Mouse (Mus musculus): ENCODE results near the gene Daxx. TPM values are rescaled to one million over a fixed set of nuclear protein-coding genes. Genes with fewer than 3 reads are reported as not detected.
"Not testable (repeated sequence)": the region's sequence is repeated elsewhere in the genome, so short reads cannot be mapped to it uniquely, and the experiment has no call there.

Daxx gene
- polyA plus RNA-seq, 1 experiment from 2014 or later = 92.2 TPM

DNA sequence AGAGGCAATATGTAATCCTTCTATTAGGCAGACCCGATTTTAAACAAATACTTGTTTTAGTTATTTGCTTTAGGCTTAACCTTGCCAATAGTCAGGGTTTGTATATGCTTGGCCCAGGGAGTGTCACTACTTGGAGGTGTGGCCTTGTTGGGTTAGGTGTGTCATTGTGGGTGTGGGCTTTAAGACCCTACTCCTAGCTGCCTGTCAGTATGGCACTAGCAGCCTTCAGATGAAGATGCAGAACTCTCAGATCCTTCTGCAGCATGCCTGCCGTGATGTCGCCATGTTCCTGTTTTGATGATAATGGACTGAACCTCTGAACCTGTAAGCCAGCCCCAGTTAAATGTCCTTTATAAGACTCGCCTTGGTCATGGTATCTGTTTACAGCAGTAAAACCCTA lies 16.2 kb upstream of the Daxx start:
- H3K27me3 ChIP-seq (ENCODE audit: low read depth, poor library complexity, severe bottlenecking); H3K9me3 ChIP-seq (replicated peaks); H3K4me3 ChIP-seq; H3K27ac ChIP-seq; DNase-seq (ENCODE audit: low spot score); H3K36me3 ChIP-seq: not testable (repeated sequence)
- peaks cover 12% of the 10 kb centered on the region for H3K4me1 ChIP-seq
- 82% methylated on average over 4 of the region's 4 CpGs for WGBS

DNA sequence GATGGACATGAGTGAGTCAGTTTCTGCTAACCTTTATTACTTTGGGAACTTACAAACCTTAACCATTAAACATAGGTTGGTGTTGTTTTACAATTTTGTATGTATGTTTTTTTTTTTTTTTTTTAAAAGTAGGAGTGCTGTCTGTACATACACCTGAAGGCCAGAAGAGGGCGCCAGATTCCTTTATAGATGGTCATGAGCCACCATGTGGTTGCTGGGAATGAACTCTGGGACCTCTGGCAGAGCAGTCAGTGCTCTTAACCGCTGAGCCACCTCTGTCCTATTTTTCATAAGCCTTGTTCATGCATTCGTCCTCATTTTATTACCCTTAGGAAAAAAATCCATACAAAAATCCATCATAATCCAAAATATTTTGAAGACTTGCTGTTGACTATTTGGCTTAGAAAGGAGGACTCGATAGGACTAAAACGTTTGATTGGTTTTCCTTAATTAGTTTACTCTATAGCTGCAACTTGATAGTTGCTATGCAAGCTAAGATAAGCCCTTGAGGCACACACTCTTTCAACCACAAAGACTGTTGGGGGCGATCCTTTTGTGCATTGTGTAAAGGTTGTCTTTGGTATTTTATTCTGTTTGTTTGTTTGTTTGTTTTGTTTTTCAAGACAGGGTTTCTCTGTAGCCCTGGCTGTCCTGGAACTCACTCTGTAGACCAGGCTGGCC lies 12.0 kb upstream of the Daxx start:
- WGBS = 45% methylated on average over 6 of the region's 6 CpGs
- Histone ChIP-seq H3K27me3 (ENCODE audit: low read depth, poor library complexity, severe bottlenecking) (no peaks in the 10 kb centered on the region), H3K36me3 (no peaks in the 10 kb centered on the region), H3K4me3 (no peak overlapping the region), H3K27ac (no peak overlapping the region), H3K9me3 (replicated peaks) (no peaks in the 10 kb centered on the region), H3K4me1 (no peaks in the 10 kb centered on the region)
- DNase-seq (ENCODE audit: low spot score) = peak; percentile 71

DNA sequence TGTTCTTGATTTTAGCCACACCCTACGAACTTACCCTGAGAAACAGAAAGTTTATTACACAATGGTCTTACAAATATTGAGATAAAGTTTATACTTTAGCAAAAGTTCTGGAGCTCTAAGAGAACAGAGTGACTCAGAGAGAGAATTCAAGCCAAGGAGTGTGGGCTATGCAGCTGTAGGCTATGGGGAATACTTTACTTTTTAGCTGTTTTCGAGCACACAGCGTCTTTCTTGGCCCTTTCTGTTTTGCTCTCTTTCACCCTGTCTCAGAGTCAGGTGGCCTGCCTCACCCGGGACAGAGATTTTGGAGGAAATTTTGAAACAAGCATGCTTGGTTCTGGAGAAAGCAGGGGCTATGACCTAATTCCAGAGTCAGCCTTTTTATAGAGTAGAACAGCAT lies 11.0 kb upstream of the Daxx start:
- not testable (repeated sequence) for H3K4me3 ChIP-seq; H3K36me3 ChIP-seq; H3K27ac ChIP-seq; H3K9me3 ChIP-seq (replicated peaks); H3K4me1 ChIP-seq; DNase-seq (ENCODE audit: low spot score); H3K27me3 ChIP-seq (ENCODE audit: low read depth, poor library complexity, severe bottlenecking)
- WGBS = 90% methylated on average over 4 of the region's 4 CpGs

DNA sequence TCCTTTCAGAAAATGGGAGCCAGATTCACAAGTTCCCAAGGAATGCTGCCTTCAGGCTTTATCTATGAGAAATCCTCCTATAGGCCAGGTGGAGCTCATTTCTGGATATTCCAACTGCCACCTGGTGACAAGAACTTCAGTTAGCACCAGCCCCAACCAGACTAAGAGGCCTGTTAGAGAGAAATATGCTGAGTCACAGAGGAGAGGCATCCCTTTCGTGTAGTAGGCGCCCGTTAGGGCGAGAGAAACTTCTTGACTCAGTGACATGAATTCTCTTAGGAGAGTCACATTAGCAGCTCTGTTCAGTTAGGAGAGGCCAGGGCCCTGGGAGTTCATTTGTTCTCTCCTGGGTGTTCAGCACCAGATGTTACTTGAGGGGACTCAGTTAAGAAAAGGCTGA lies 9.6 kb upstream of the Daxx start:
- WGBS = 79% methylated on average over 4 of the region's 4 CpGs

DNA sequence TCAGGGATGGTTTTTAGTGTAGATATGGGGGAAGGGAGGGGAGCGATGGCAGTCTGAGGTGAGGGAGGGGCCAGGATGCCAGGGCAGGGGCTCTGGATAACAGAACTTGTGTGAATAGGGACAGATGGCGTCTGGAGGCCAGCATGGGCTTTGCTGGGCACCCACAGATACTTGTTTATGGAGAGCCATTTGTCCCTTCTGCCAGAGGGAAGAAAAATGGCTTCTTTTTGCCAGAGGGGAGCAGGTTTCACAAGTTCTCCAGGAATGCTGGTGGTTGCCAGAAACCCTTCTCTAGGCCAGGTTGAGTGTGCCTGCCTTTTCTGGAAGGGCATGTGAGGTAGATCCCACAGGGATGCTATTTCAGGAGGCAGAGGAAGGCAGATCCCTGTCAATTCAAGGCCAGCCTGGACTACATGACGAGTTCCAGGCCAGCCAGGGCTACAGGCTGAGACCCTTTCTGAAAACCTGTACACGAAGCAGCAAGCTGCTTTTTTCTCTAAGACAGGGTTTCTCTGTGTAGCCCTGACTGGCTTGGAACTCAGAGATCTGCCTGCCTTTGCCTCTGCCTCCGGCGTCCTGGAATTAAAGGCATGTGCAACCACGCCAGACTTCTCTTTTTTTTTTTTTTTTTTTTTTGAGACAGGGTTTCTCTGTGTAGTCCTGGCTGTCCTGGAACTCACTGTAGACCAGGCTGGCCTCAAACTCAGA lies 8.8 kb upstream of the Daxx start:
- H3K36me3 ChIP-seq = no peaks in the 10 kb centered on the region
- H3K9me3 ChIP-seq (replicated peaks) = no peaks in the 10 kb centered on the region
- H3K27ac ChIP-seq = no peak overlapping the region
- no peak for DNase-seq (ENCODE audit: low spot score)
- H3K4me1 ChIP-seq = 0 out of 2 replicates have a peak, but pooled peaks cover 4% of the 10 kb centered on the region
- WGBS = 68% methylated on average over 7 of the region's 7 CpGs
- no peak overlapping the region for H3K4me3 ChIP-seq
- H3K27me3 ChIP-seq (ENCODE audit: low read depth, poor library complexity, severe bottlenecking) = no peaks in the 10 kb centered on the region

More for the DNA sequence above, 9.6 kb upstream of the Daxx start:
- Histone ChIP-seq H3K27me3 (ENCODE audit: low read depth, poor library complexity, severe bottlenecking) (no peaks in the 10 kb centered on the region), H3K4me3 (no peak overlapping the region), H3K4me1 (no peaks in the 10 kb centered on the region), H3K36me3 (no peaks in the 10 kb centered on the region), H3K27ac (no peak overlapping the region), H3K9me3 (replicated peaks) (no peaks in the 10 kb centered on the region)
- DNase-seq (ENCODE audit: low spot score) = no peak

DNA sequence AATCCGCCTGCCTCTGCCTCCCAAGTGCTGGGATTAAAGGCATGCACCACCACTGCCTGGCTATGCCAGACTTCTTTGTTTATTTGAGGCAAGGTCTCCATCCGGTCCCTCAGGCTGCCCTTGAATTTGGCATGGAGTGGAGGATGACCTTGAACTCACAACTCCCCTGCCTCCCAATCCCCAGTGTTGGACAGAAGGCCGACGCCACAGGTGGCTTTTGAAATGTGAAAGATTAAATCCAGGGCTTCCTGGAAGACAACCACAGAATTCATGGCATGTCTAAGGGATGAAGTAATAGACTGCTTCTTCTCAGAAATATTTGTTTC lies 8.3 kb upstream of the Daxx start:
- no peaks in the 10 kb centered on the region for H3K9me3 ChIP-seq (replicated peaks)
- 0 out of 2 replicates have a peak, but pooled peaks cover 4% of the 10 kb centered on the region for H3K4me1 ChIP-seq
- no peaks in the 10 kb centered on the region for H3K27me3 ChIP-seq (ENCODE audit: low read depth, poor library complexity, severe bottlenecking)
- H3K4me3 ChIP-seq = no peak overlapping the region
- H3K27ac ChIP-seq = no peak overlapping the region
- WGBS = 90% methylated on average over 4 of the region's 4 CpGs
- DNase-seq (ENCODE audit: low spot score) = no peak
- no peaks in the 10 kb centered on the region for H3K36me3 ChIP-seq

DNA sequence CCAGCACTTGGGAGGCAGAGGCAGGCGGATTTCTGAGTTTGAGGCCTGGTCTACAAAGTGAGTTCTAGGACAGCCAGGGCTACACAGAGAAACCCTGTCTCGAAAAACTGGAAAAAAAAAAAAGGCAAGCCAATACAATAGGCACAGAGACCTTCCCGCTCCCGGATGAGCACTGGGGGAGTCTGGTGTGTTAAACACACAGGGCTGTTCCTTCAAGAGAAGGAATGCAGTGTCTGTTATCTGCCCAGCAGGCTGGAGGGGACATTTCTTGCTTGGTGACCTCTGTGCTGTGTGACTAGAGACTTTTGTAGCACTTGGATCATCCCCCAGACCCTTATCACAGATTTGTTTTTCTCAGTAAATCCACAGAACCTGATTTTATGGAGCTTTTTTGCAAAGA lies 7.6 kb upstream of the Daxx start:
- WGBS = 74% methylated on average over 4 of the region's 4 CpGs
- 0 out of 2 replicates have a peak, but pooled peaks cover 4% of the 10 kb centered on the region for H3K4me1 ChIP-seq

DNA sequence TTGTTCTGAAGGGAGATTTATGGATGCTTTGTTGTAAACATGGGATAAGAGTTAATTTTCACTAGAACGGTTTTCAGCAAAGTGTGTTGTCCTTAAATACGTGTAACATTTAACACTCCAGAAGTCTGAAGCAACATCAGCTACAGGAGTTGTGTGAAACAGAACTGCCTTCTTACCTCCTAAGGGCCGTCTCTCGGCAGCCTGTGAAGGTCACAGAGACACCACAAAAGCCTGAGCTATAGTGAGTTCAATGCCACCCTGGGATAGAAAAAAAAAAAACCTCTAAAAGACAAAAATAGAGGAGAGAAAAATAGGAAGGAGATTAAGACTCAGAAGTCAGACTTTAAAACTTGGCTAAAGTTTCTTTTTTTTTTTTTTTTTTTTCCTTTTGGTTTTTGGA lies 7.1 kb upstream of the Daxx start:
- WGBS = 41% methylated on average over 4 of the region's 4 CpGs
- no peak overlapping the region for H3K4me3 ChIP-seq
- no peak for DNase-seq (ENCODE audit: low spot score)
- no peaks in the 10 kb centered on the region for H3K9me3 ChIP-seq (replicated peaks)
- H3K36me3 ChIP-seq = no peaks in the 10 kb centered on the region
- 0 out of 2 replicates have a peak, but pooled peaks cover 4% of the 10 kb centered on the region for H3K4me1 ChIP-seq
- no peaks in the 10 kb centered on the region for H3K27me3 ChIP-seq (ENCODE audit: low read depth, poor library complexity, severe bottlenecking)
- no peak overlapping the region for H3K27ac ChIP-seq

More for the DNA sequence above, 7.6 kb upstream of the Daxx start:
- Histone ChIP-seq H3K36me3 (no peaks in the 10 kb centered on the region), H3K9me3 (replicated peaks) (no peaks in the 10 kb centered on the region), H3K27me3 (ENCODE audit: low read depth, poor library complexity, severe bottlenecking) (no peaks in the 10 kb centered on the region), H3K27ac (no peak overlapping the region), H3K4me3 (no peak overlapping the region)
- no peak for DNase-seq (ENCODE audit: low spot score)

DNA sequence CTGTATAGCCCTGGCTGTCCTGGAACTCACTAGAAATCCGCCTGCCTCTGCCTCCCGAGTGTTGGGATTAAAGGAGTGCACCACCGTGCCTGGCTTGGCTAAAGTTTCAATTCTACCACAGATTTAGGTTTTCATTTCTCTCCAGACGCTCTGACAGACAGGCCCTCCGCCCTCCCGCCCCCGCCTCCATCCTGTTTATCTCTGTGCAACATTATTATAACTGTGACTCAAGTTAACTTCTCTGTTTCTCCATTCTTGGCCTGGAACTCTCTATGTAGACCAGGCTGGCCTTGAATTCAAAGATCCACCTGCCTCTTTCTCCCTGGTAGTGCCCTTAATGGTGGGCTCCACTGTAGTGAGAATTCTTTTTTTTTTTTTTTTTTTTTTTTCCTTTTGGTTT lies 6.7 kb upstream of the Daxx start:
- 86% methylated on average over 7 of the region's 7 CpGs for WGBS
- H3K27ac ChIP-seq = no peak overlapping the region
- H3K9me3 ChIP-seq (replicated peaks) = no peaks in the 10 kb centered on the region
- 0 out of 2 replicates have a peak, but pooled peaks cover 4% of the 10 kb centered on the region for H3K4me1 ChIP-seq
- no peaks in the 10 kb centered on the region for H3K27me3 ChIP-seq (ENCODE audit: low read depth, poor library complexity, severe bottlenecking)
- no peak for DNase-seq (ENCODE audit: low spot score)
- H3K4me3 ChIP-seq = no peak overlapping the region
- no peaks in the 10 kb centered on the region for H3K36me3 ChIP-seq

DNA sequence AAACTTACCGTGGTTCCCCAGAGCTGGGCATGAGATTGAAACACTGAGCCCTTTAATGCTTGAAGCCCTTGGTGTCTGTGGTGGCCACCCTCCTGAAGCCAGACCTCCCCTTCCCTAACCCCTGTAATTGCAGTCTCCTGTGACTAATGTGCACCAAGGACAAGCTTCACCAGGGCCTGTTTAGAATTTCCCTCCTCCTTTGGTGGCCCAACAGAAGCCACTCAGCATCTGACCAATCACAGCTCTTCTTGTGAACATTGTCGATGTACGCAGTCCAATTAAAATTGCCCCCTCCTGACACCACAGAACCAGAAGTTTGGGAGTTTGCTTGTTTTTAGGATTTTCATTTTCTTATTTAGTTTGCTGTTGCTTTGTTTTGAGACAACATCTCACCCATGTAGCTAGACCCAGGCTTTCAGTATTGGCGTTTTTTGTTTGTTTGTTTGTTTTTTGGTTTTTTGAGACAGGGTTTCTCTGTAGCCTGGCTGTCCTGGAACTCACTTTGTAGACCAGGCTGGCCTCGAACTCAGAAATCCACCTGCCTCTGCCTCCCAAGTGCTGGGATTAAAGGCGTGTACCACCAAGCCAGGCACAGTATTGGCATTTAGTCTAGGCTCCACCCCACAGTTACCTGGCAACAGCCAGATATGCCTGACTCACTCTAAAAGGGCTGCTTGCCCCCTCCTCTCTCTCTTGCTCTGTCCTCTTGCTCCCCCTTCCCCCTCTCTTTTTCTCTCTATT lies 5.1 kb upstream of the Daxx start:
- H3K27ac ChIP-seq; H3K36me3 ChIP-seq; DNase-seq (ENCODE audit: low spot score); H3K27me3 ChIP-seq (ENCODE audit: low read depth, poor library complexity, severe bottlenecking); H3K9me3 ChIP-seq (replicated peaks); H3K4me3 ChIP-seq: not testable (repeated sequence)
- WGBS = 76% methylated on average over 6 of the region's 6 CpGs
- peaks cover 15% of the 10 kb centered on the region for H3K4me1 ChIP-seq

DNA sequence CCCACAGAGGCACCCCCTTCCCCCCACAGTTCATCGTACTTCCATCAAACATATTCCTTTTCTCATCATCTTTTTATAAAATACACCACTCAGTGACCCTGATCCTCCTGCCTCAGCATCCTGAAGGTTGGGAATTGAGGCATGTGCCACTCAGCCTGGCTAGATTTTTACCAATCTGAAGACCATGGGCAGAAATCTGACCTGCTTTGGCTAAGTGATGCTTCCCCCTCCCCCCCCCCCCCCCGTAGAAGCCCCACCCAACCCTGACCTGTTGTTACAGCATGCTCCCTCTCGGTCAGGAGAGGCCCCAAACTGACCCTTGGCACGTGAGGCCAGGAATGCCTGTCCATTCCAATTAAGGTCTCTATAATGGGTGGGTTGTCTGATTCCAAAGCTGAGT lies 4.4 kb upstream of the Daxx start, which contains the start of gene Platr17:
Gene Platr17, plus strand, starts transcription at position 301 of the 400 bp plus-strand sequence.
- H3K36me3 ChIP-seq; H3K9me3 ChIP-seq (replicated peaks); DNase-seq (ENCODE audit: low spot score); H3K4me3 ChIP-seq; H3K27ac ChIP-seq; H3K27me3 ChIP-seq (ENCODE audit: low read depth, poor library complexity, severe bottlenecking): not testable (repeated sequence)
- peaks cover 15% of the 10 kb centered on the region for H3K4me1 ChIP-seq
- 35% methylated on average over 3 of the region's 4 CpGs for WGBS

DNA sequence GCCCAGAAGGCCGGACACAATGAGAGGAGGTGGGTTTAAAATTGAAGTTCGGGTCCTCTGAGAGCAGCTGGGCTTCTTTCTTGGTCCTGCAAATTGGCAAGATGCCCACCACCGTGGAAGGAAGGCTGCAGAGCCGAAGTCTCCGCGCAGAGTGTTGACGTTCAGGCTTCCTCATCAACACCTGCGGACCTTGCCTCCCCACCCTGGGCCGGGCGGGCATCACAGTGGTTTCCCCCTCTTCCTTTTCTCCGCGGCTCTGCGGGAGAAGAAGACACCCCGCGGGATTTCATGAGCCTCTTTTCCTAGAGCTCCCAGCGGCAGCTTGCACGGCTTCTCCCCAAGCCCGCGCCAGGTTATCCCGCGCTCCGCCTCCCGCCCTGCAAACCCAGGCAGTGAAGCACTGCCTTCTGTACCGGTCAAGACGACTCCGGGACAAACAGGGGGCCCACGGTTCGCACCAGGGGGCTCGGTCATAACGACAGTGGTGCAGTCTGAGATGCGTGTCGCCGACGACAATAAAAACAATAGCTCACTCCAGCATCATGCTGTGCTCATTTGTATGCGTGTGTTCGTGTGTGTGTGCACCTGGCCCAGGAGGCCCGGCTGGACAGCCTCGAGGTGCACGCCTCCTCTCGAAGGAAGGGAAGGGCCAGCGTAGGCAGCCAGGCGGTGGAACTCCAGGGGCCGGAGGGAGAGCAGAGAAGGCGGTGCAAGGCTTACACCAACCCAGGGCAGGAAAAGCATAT lies 710 bp upstream of the Daxx start:
- peaks cover 32% of the 10 kb centered on the region for H3K36me3 ChIP-seq
- no peaks in the 10 kb centered on the region for H3K27me3 ChIP-seq (ENCODE audit: low read depth, poor library complexity, severe bottlenecking)
- peak overlapping the region; percentile 87 for H3K4me3 ChIP-seq
- H3K4me1 ChIP-seq = peaks cover 28% of the 10 kb centered on the region
- H3K9me3 ChIP-seq (replicated peaks) = no peaks in the 10 kb centered on the region
- WGBS = under 1% methylated on average over 44 of the region's 44 CpGs
- DNase-seq (ENCODE audit: low spot score) = no peak
- peak overlapping the region; percentile 92 for H3K27ac ChIP-seq
